In the genomic region with DNA sequence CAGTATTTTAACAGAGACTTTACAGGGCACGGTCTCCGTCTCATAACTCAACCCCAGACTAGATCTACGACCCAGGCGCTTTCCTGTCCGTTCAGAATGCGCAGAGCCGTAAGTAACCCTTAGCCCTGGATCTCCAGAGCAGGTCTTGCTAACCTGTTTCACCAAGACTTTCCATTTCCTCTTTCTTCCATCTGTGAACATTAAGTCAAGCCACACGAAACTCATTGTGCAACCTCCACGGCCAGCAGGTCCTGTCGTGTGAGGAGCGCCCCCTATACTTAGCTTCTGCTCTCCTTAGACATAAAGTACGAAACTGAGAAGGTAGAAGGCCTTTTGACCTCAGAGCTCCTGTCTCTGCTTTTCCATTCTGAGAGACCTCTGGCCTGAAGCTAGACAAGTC, we compare ENCODE assay signal across 12 mouse cellular contexts.
A peak's percentile ranks its signal among the peaks of the same experiment; 100 is the strongest.
DNase-seq lines count a peak whose midpoint lies in the region; ATAC-seq and TF ChIP-seq lines count a peak whose summit lies in the region.
"Had no signal": no experiment of that assay in that cellular context is flagged by ENCODE, and none has a peak within 500 bp of the region (broad histone marks: within the 10 kb centered on the region; RNA-seq: fewer than 3 reads in every experiment).

No protein-coding gene starts in this region.

- no peak for TF ChIP-seq POLR2A in lung, adult 2 months (IDR thresholded peaks at IDR 0.05; ENCODE audit: borderline replicate concordance, extremely low read depth, low read depth, low read length)

- ATAC-seq in megakaryocyte, adult 5-6 weeks (ENCODE audit: poor library complexity, severe bottlenecking): peak; percentile 97

- no peaks in the 10 kb centered on the region for H3K4me1 ChIP-seq in lung, adult 2 months (ENCODE audit: control insufficient read depth, insufficient read depth, low read length)
- H3K4me1 ChIP-seq: embryonic facial prominence, embryonic 15.5 days; heart, embryonic 15.5 days; limb, embryonic 15.5 days had no signal

- TF ChIP-seq CTCF in lung, adult 2 months (IDR thresholded peaks at IDR 0.05; ENCODE audit: insufficient read depth, low read length): 0 out of 2 replicates have a peak, but pooled peaks have one; percentile 8

- no peak overlapping the region for H3K4me3 ChIP-seq in lung, adult 2 months (replicated peaks; ENCODE audit: extremely low read depth, low read depth, low read length)
- H3K4me3 ChIP-seq: embryonic facial prominence, embryonic 15.5 days; heart, embryonic 15.5 days; limb, embryonic 15.5 days had no signal

- WGBS in lung, adult 2 months: 79% methylated on average over 12 of the region's 12 CpGs

- DNase-seq in lung, adult 2 months: no peak
- no peak for DNase-seq in lung, postnatal 10 days
- peak; percentile 46 for DNase-seq in 416B (ENCODE audit: low read depth)
- DNase-seq in B cell, adult 2 months: peak; percentile 19 to 23
- DNase-seq in cerebellum, postnatal 10 days: no peak
- DNase-seq in neural tube, embryonic 10.5 days (ENCODE audit: extremely low spot score, low spot score): no peak
- DNase-seq: cerebellum, adult 2 months; kidney, postnatal 10 days had no signal

Comparison
In these comparisons a context has a peak if more than half of its experiments do, and no peak if none do; other contexts are left out.
1. DNase-seq: peak in 416B (single experiment) and B cell, adult 2 months (2 of 2); none in lung, adult 2 months (single experiment), lung, postnatal 10 days (single experiment), cerebellum, postnatal 10 days (0 of 2) and neural tube, embryonic 10.5 days (single experiment).